Mouse (Mus musculus): ENCODE measurements around the gene Chrdl2. TPM values are rescaled to one million over a fixed set of nuclear protein-coding genes. Genes with fewer than 3 reads are reported as not detected.

The Chrdl2 gene
- polyA plus RNA-seq, 1 experiment from 2014 or later: 1.2 TPM

- TF ChIP-seq CTCF (IDR thresholded peaks at IDR 0.05; ENCODE audit: low read depth): no peak
- no peaks in the 10 kb centered on the region for H3K9me3 ChIP-seq (ENCODE audit: control insufficient read depth)
Observed at GRCm38 (mm10) chr7:100077071-100077470, 71.1 kb downstream of the Chrdl2 start.

GRCm38 (mm10) chr7:100080087-100080781 lies 74.3 kb downstream of the Chrdl2 start:
- Histone ChIP-seq H3K9ac (ENCODE audit: low read depth, low read length) (no peak overlapping the region), H3K27me3 (replicated peaks; ENCODE audit: control insufficient read depth, insufficient read depth, low read length) (no peaks in the 10 kb centered on the region), H3K36me3 (ENCODE audit: control insufficient read depth, insufficient read depth) (peaks cover 31% of the 10 kb centered on the region), H3K4me2 (replicated peaks; ENCODE audit: low read depth) (no peak overlapping the region), H3K4me1 (replicated peaks; ENCODE audit: control insufficient read depth, insufficient read depth, low read length) (no peaks in the 10 kb centered on the region), H3K9me3 (ENCODE audit: control insufficient read depth) (no peaks in the 10 kb centered on the region), H3K27ac (ENCODE audit: low read depth, low read length) (peak overlapping the region; percentile 36; the same call in 1 of the 2 replicates), H3K4me3 (ENCODE audit: low read depth, low read length) (no peak overlapping the region)
- 71% methylated on average over 12 of the region's 12 CpGs for WGBS
- TF ChIP-seq CTCF (IDR thresholded peaks at IDR 0.05; ENCODE audit: low read depth): no peak
- ATAC-seq: no peak

More at GRCm38 (mm10) chr7:100077071-100077470, 71.1 kb downstream of the Chrdl2 start:
- WGBS: 84% methylated on average over 4 of the region's 4 CpGs
- Histone ChIP-seq H3K36me3 (ENCODE audit: control insufficient read depth, insufficient read depth) (peaks cover under 1% of the 10 kb centered on the region), H3K27ac (ENCODE audit: low read depth, low read length) (no peak overlapping the region), H3K9ac (ENCODE audit: low read depth, low read length) (no peak overlapping the region), H3K4me2 (replicated peaks; ENCODE audit: low read depth) (no peak overlapping the region), H3K4me3 (ENCODE audit: low read depth, low read length) (no peak overlapping the region), H3K27me3 (replicated peaks; ENCODE audit: control insufficient read depth, insufficient read depth, low read length) (no peaks in the 10 kb centered on the region), H3K4me1 (replicated peaks; ENCODE audit: control insufficient read depth, insufficient read depth, low read length) (no peaks in the 10 kb centered on the region)
- ATAC-seq: no peak; the same call in 1 of the 2 replicates

- peaks cover 53% of the 10 kb centered on the region for H3K36me3 ChIP-seq (ENCODE audit: control insufficient read depth, insufficient read depth)
- no peaks in the 10 kb centered on the region for H3K4me1 ChIP-seq (replicated peaks; ENCODE audit: control insufficient read depth, insufficient read depth, low read length)
- H3K4me3 ChIP-seq (ENCODE audit: low read depth, low read length): no peak overlapping the region
- H3K9ac ChIP-seq (ENCODE audit: low read depth, low read length): no peak overlapping the region
- ATAC-seq: no peak
- H3K4me2 ChIP-seq (replicated peaks; ENCODE audit: low read depth): no peak overlapping the region
- no peaks in the 10 kb centered on the region for H3K9me3 ChIP-seq (ENCODE audit: control insufficient read depth)
- 91% methylated on average over 6 of the region's 6 CpGs for WGBS
- H3K27me3 ChIP-seq (replicated peaks; ENCODE audit: control insufficient read depth, insufficient read depth, low read length): no peaks in the 10 kb centered on the region
- TF ChIP-seq CTCF (IDR thresholded peaks at IDR 0.05; ENCODE audit: low read depth): no peak
- H3K27ac ChIP-seq (ENCODE audit: low read depth, low read length): no peak overlapping the region
Observed at GRCm38 (mm10) chr7:100082836-100083235, 76.9 kb downstream of the Chrdl2 start.

- ATAC-seq: no peak
- 91% methylated on average over 6 of the region's 6 CpGs for WGBS
- Histone ChIP-seq H3K4me1 (replicated peaks; ENCODE audit: control insufficient read depth, insufficient read depth, low read length) (no peaks in the 10 kb centered on the region), H3K36me3 (ENCODE audit: control insufficient read depth, insufficient read depth) (peaks cover 58% of the 10 kb centered on the region), H3K9me3 (ENCODE audit: control insufficient read depth) (no peaks in the 10 kb centered on the region), H3K27me3 (replicated peaks; ENCODE audit: control insufficient read depth, insufficient read depth, low read length) (no peaks in the 10 kb centered on the region), H3K27ac (ENCODE audit: low read depth, low read length) (no peak overlapping the region), H3K4me3 (ENCODE audit: low read depth, low read length) (no peak overlapping the region), H3K4me2 (replicated peaks; ENCODE audit: low read depth) (no peak overlapping the region), H3K9ac (ENCODE audit: low read depth, low read length) (no peak overlapping the region)
- peak; percentile 33 for TF ChIP-seq CTCF (IDR thresholded peaks at IDR 0.05; ENCODE audit: low read depth)
Observed at GRCm38 (mm10) chr7:100083812-100084211, 77.8 kb downstream of the Chrdl2 start.

Other genes with a start within 250 kb of the Chrdl2 start
- gene Olfr521, start 242.7 kb upstream of the Chrdl2 start, polyA plus RNA-seq (2015; fragmentation: Nextera tagmentation; extraction: Ambion mirVana): not detected in 2 replicates
- 2.5 TPM in 2 replicates for gene Neu3, start 177.8 kb upstream of the Chrdl2 start, polyA plus RNA-seq (2015; fragmentation: Nextera tagmentation; extraction: Ambion mirVana)
- 0.17 TPM in 1 of 2 replicates, not detected in the other for gene Xrra1, start 147.1 kb upstream of the Chrdl2 start, polyA plus RNA-seq (2015; fragmentation: Nextera tagmentation; extraction: Ambion mirVana)
- gene Spcs2, start 142.7 kb upstream of the Chrdl2 start, polyA plus RNA-seq (2015; fragmentation: Nextera tagmentation; extraction: Ambion mirVana): 237 and 238 TPM in 2 replicates
- 1.9 and 2.1 TPM in 2 replicates for gene Rnf169, start 25.7 kb upstream of the Chrdl2 start, polyA plus RNA-seq (2015; fragmentation: Nextera tagmentation; extraction: Ambion mirVana)
- gene Pold3, start 115.4 kb downstream of the Chrdl2 start, polyA plus RNA-seq (2015; fragmentation: Nextera tagmentation; extraction: Ambion mirVana): 18.3 and 22.1 TPM in 2 replicates
- 8.8 and 9.1 TPM in 2 replicates for gene Lipt2, start 153.1 kb downstream of the Chrdl2 start, polyA plus RNA-seq (2015; fragmentation: Nextera tagmentation; extraction: Ambion mirVana)
- gene Kcne3, start 170.3 kb downstream of the Chrdl2 start, polyA plus RNA-seq (2015; fragmentation: Nextera tagmentation; extraction: Ambion mirVana): 28.9 TPM in 2 replicates
- gene Pgm2l1, start 221.2 kb downstream of the Chrdl2 start, polyA plus RNA-seq (2015; fragmentation: Nextera tagmentation; extraction: Ambion mirVana): 1.0 and 1.3 TPM in 2 replicates